Mouse (Mus musculus): Measurements from ENCODE around the gene Krt84. TPM values are rescaled to one million over a fixed set of nuclear protein-coding genes. Genes with fewer than 3 reads are reported as not detected.

The Krt84 gene
- polyA plus RNA-seq, 1 experiment from 2014 or later = not detected

DNA sequence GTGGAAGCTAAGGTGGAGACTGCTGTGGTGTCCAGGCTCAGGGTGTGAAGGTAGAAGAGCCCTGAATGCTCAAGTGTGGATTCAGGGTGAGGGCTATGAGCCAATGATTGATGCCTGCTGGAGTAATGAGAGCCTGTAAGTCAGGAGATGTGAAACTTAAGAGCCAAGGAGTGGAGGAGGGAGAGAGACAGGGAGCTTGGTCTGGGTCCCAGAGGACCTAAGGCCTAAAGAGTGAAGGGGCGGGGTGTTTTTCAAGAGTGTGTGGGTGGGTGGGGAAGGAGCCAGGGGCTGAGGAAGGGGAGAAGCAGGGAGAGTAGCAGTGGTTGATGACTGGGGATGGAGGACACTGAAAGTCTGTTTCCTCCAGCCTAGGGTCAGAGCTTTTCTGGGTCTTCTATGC lies 49.0 kb downstream of the Krt84 start:
- H3K4me3 ChIP-seq (ENCODE audit: inconsistent target) = no peak overlapping the region
- no peaks in the 10 kb centered on the region for H3K36me3 ChIP-seq (ENCODE audit: inconsistent target)
- 88% methylated on average over 1 of the region's 1 CpGs for WGBS (ENCODE audit: missing documents)
- H3K27ac ChIP-seq = no peak overlapping the region
- no peaks in the 10 kb centered on the region for H3K79me2 ChIP-seq (ENCODE audit: inconsistent target)

DNA sequence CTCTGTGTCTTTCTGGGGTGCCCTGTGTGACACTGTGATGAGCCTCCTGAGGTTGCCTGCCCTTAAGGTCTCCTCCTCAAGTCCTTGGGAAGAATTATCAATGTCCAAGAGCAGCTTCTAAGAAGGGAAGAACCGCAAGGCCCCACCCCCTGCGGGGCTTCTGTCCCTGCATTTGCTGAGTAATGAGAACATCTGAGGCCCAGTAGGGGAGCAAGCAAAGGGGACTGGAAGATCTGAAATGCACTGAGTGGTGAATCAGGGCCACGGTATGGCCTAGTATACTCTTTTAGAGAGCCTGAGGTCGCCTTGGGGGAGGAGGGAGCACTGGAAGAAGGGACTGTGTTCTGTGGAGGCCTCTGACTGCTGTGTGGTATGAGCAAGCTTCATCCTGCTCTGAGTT lies 50.6 kb downstream of the Krt84 start:
- Histone ChIP-seq H3K36me3 (ENCODE audit: inconsistent target) (no peaks in the 10 kb centered on the region), H3K79me2 (ENCODE audit: inconsistent target) (no peaks in the 10 kb centered on the region), H3K4me3 (ENCODE audit: inconsistent target) (no peak overlapping the region), H3K27ac (no peak overlapping the region)
- 27% methylated on average over 4 of the region's 4 CpGs for whole genome bisulfite sequencing (ENCODE audit: missing documents)

DNA sequence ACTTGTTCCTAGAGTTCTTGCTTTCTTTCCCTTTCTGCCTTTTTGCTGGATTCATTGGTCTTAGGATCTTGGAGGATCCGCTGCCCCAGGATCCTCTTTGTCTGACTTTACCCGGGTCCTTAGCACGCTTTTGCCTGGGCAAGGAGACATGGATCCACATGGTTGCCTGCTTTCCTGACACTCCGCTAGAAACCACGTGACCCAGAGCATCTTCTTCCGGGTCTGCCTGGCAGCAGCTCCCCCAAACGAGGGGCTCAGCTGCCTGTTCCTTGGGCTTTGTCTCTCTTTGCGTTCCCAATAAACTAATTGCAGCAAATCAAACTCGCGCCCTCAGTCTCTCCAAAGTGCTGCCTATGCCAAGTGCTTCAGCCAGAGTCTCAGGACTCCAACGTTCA lies 53.0 kb downstream of the Krt84 start:
- Histone ChIP-seq H3K4me3 (ENCODE audit: inconsistent target) (no peak overlapping the region), H3K36me3 (ENCODE audit: inconsistent target) (no peaks in the 10 kb centered on the region), H3K79me2 (ENCODE audit: inconsistent target) (no peaks in the 10 kb centered on the region), H3K27ac (no peak overlapping the region)
- WGBS (ENCODE audit: missing documents) = 44% methylated on average over 11 of the region's 11 CpGs

GRCm38 (mm10) chr15:101479007-101479665 lies 53.5 kb downstream of the Krt84 start:
- H3K4me3 ChIP-seq (ENCODE audit: inconsistent target) = no peak overlapping the region
- no peaks in the 10 kb centered on the region for H3K36me3 ChIP-seq (ENCODE audit: inconsistent target)
- H3K27ac ChIP-seq = no peak overlapping the region
- H3K79me2 ChIP-seq (ENCODE audit: inconsistent target) = no peaks in the 10 kb centered on the region
- 6% methylated on average over 29 of the region's 31 CpGs for WGBS (ENCODE audit: missing documents)

Other genes starting within 250 kb of the Krt84 start
- gene Atg101, start 248.5 kb downstream of the Krt84 start, polyA plus RNA-seq (2018) = 19.7 to 26.3 TPM (median 22.9 TPM) in 3 replicates
- not detected in 3 replicates for gene 6030408B16Rik, start 239.6 kb downstream of the Krt84 start, polyA plus RNA-seq (2018)
- gene Krt80, start 162.7 kb downstream of the Krt84 start, polyA plus RNA-seq (2018) = 0.51 to 0.83 TPM (median 0.56 TPM) in 3 replicates
- gene Krt7, start 121.8 kb downstream of the Krt84 start, polyA plus RNA-seq (2018) = not detected in 3 replicates
- gene Krt87, start 94.0 kb downstream of the Krt84 start, polyA plus RNA-seq (2018) = not detected in 3 replicates
- gene Krt88, start 85.1 kb downstream of the Krt84 start, polyA plus RNA-seq (2018) = not detected in 3 replicates
- gene Krt81, start 69.1 kb downstream of the Krt84 start, polyA plus RNA-seq (2018) = not detected in 3 replicates
- gene Krt86, start 59.3 kb downstream of the Krt84 start, polyA plus RNA-seq (2018) = not detected in 3 replicates
- not detected in 3 replicates for gene Krt83, start 41.3 kb downstream of the Krt84 start, polyA plus RNA-seq (2018)
- gene Gm49425, start 15.6 kb downstream of the Krt84 start, polyA plus RNA-seq (2018) = not detected in 3 replicates
- gene Krt82, start 17.8 kb upstream of the Krt84 start, polyA plus RNA-seq (2018) = not detected in 3 replicates
- gene Krt90, start 30.1 kb upstream of the Krt84 start, polyA plus RNA-seq (2018) = not detected in 3 replicates
- gene Krt75, start 41.1 kb upstream of the Krt84 start, polyA plus RNA-seq (2018) = not detected in 3 replicates
- not detected in 3 replicates for gene Gm5414, start 95.4 kb upstream of the Krt84 start, polyA plus RNA-seq (2018)
- gene Gm5478, start 114.6 kb upstream of the Krt84 start, polyA plus RNA-seq (2018) = not detected in 3 replicates
- gene Krt6b, start 147.5 kb upstream of the Krt84 start, polyA plus RNA-seq (2018) = not detected in 3 replicates
- gene Krt6a, start 161.5 kb upstream of the Krt84 start, polyA plus RNA-seq (2018) = not detected in 3 replicates
- not detected in 3 replicates for gene Krt5, start 180.1 kb upstream of the Krt84 start, polyA plus RNA-seq (2018)
- not detected in 3 replicates for gene Krt71, start 210.3 kb upstream of the Krt84 start, polyA plus RNA-seq (2018)

Measured in macrophage (primary cell).